Mouse (Mus musculus) kidney, postnatal 0 days (tissue): ENCODE results near the gene 2810006K23Rik. TPM values are rescaled to one million over a fixed set of nuclear protein-coding genes. Genes with fewer than 3 reads are reported as not detected.

ENCODE experiments used
- ATAC-seq: fragments of 200-750 bp; cut with Nextera tagmentation; replicated peaks from 2 replicates; pipeline ENCODE4 v1.8.0; 2017; ENCODE audit warnings: low read depth, moderate number of reproducible peaks, moderate TSS enrichment, moderate library complexity; ENCODE audit not compliant: low FRiP score
- DNase-seq: peaks from one replicate; pipeline ENCODE4 v3.0.0-alpha.2; 2016; ENCODE audit warnings: low spot score
- H3K27ac ChIP-seq: fragments of 300-500 bp; sonication (generic); 2 replicates; pipeline ENCODE4 v1.5.1; 2014; ENCODE audit warnings: mild to moderate bottlenecking
- H3K27me3 ChIP-seq: fragments of 300-500 bp; sonication (generic); 2 replicates; pipeline ENCODE4 v1.6.1; 2014; ENCODE audit warnings: low read length, mixed read lengths; ENCODE audit not compliant: insufficient read depth
- H3K36me3 ChIP-seq: fragments of 300-500 bp; sonication (generic); 2 replicates; pipeline ENCODE4 v1.6.1; 2014; ENCODE audit warnings: low read length, mixed read lengths; ENCODE audit not compliant: insufficient read depth
- H3K4me1 ChIP-seq: fragments of 300-500 bp; sonication (generic); replicated peaks from 2 replicates; pipeline ENCODE4 v1.6.1; 2014; ENCODE audit warnings: antibody characterized with exemption, low read length, mixed read lengths; ENCODE audit not compliant: insufficient read depth
- H3K4me2 ChIP-seq: fragments of 300-500 bp; sonication (generic); 2 replicates; pipeline ENCODE4 v1.6.1; 2014; ENCODE audit warnings: mild to moderate bottlenecking, low read length, moderate library complexity, mixed read lengths
- H3K4me3 ChIP-seq: fragments of 300-500 bp; sonication (generic); replicated peaks from 2 replicates; pipeline ENCODE4 v1.5.1; 2014; ENCODE audit warnings: low read depth, low read length
- H3K9ac ChIP-seq: fragments of 300-500 bp; sonication (generic); 2 replicates; pipeline ENCODE4 v1.6.1; 2014; ENCODE audit warnings: low read depth, low read length
- H3K9me3 ChIP-seq: fragments of 300-500 bp; sonication (generic); replicated peaks from 2 replicates; pipeline ENCODE4 v1.6.1; 2016; ENCODE audit warnings: low read length, inconsistent platforms, mixed read lengths
- CTCF ChIP-seq: IDR thresholded peaks from 2 replicates; pipeline ENCODE4 v1.5.1; 2016; ENCODE audit warnings: antibody characterized with exemption, low read depth, mild to moderate bottlenecking, moderate library complexity
- WGBS: fragments of 180-500 bp; shearing (Covaris S2); extraction: QIAGEN DNeasy Blood & Tissue Kit; methylation state at CpG from one replicate; pipeline ENCODE4 v1.1.7; 2014; 5-methylcytosine and 5-hydroxymethylcytosine counted together
- polyA plus RNA-seq: library from polyadenylated mRNA; unstranded; fragments of >200 nt; fragmentation: Nextera tagmentation; extraction: Ambion mirVana; gene quantifications from 2 replicates; pipeline ENCODE4 v1.2.1, GENCODE M21; 2015

2810006K23Rik gene
- polyA plus RNA-seq: 12.0 and 13.9 TPM in 2 replicates

GRCm38 (mm10) chr5:124327510-124328364, at the start of gene 2810006K23Rik, which contains the start of gene Mphosph9:
2810006K23Rik (plus strand) TSS chr5:124328089.
Mphosph9 (minus strand) TSS chr5:124327972.
- Histone ChIP-seq H3K27ac (peak within 1 kb of the TSS; percentile 91), H3K27me3 (no peaks in the 10 kb centered on the region), H3K4me2 (peak within 1 kb of the TSS; percentile 89), H3K9me3 (no peaks in the 10 kb centered on the region), H3K9ac (peak within 1 kb of the TSS; percentile 68), H3K4me1 (0 out of 2 replicates have a peak, but pooled peaks cover 10% of the 10 kb centered on the region), H3K36me3 (no peaks in the 10 kb centered on the region), H3K4me3 (peak within 1 kb of the TSS; percentile 57)
- under 1% methylated on average over 72 of the region's 72 CpGs for WGBS
- TF ChIP-seq CTCF: no peak; the same call in 1 of the 2 replicates
- ATAC-seq (peak; percentile 98), DNase-seq (peak; percentile 100)

GRCm38 (mm10) chr5:124282854-124283253, 45.0 kb upstream of the 2810006K23Rik start:
- TF ChIP-seq CTCF: no peak
- Histone ChIP-seq H3K9me3 (no peaks in the 10 kb centered on the region), H3K4me1 (no peaks in the 10 kb centered on the region), H3K4me3 (no peak overlapping the region), H3K27me3 (no peaks in the 10 kb centered on the region), H3K9ac (no peak overlapping the region), H3K27ac (no peak overlapping the region), H3K4me2 (no peak overlapping the region), H3K36me3 (peaks cover 15% of the 10 kb centered on the region)
- ATAC-seq (no peak), DNase-seq (no peak)
- 94% methylated on average over 2 of the region's 2 CpGs for WGBS

DNA sequence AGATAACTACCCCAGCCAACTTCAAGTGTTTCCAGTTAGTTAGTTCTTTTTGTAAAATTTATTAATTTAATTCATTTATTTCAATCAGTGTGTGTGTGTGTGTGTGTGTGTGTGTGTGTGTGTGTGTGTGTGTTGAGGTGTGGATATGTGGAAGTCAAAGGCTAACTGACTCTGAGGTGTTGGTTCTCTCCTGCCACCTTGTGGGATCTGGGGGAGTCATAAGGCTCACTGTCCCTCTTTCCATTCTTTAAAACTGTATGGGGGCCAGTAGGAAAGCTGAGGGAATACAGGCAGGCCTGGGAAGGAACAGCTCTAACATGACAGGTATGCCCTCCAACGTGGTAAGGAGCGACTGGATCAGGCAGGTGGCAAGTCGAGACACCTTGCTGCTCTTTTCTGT, 43.6 kb upstream of the 2810006K23Rik start:
- DNase-seq: peak; percentile 23
- H3K4me1 ChIP-seq: no peaks in the 10 kb centered on the region
- H3K27me3 ChIP-seq: no peaks in the 10 kb centered on the region
- H3K9ac ChIP-seq: no peak overlapping the region
- peak; percentile 64 for TF ChIP-seq CTCF
- no peak for ATAC-seq
- no peak overlapping the region for H3K27ac ChIP-seq
- no peak overlapping the region for H3K4me3 ChIP-seq
- H3K9me3 ChIP-seq: no peaks in the 10 kb centered on the region
- WGBS: 64% methylated on average over 3 of the region's 3 CpGs
- H3K4me2 ChIP-seq: no peak overlapping the region
- H3K36me3 ChIP-seq: peaks cover 15% of the 10 kb centered on the region

GRCm38 (mm10) chr5:124287616-124288247, 40.2 kb upstream of the 2810006K23Rik start:
- Histone ChIP-seq H3K9ac (no peak overlapping the region), H3K9me3 (no peaks in the 10 kb centered on the region), H3K4me1 (no peaks in the 10 kb centered on the region), H3K27me3 (no peaks in the 10 kb centered on the region), H3K27ac (no peak overlapping the region), H3K4me2 (no peak overlapping the region), H3K4me3 (no peak overlapping the region), H3K36me3 (peaks cover 33% of the 10 kb centered on the region)
- no peak for ATAC-seq
- DNase-seq: no peak
- WGBS: 95% methylated on average over 6 of the region's 6 CpGs
- 0 out of 2 replicates have a peak, but pooled peaks have one; percentile 9 for TF ChIP-seq CTCF

DNA sequence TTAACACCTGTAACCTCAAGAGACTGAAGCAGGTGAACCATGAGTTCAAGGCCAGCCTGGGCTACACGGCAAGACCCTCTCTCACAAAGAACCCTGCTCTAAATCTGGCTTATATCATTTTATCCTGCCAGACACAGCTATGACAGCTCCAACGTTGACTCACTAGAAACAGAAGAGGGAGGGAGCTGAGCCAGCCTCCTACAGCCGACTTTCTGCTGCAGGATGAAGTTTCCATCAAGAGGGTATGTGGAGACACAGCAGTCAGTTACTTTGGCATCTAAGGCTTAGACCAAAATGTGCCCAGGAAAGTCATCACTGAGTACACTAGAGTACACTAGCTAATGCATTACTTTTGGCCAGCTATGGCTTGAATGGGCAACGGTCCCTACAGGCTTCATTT, 37.7 kb upstream of the 2810006K23Rik start:
- peaks cover 37% of the 10 kb centered on the region for H3K36me3 ChIP-seq
- H3K9me3 ChIP-seq: no peaks in the 10 kb centered on the region
- H3K27me3 ChIP-seq: no peaks in the 10 kb centered on the region
- no peak for DNase-seq
- no peak overlapping the region for H3K4me2 ChIP-seq
- WGBS: 91% methylated on average over 4 of the region's 4 CpGs
- no peak overlapping the region for H3K9ac ChIP-seq
- no peak overlapping the region for H3K4me3 ChIP-seq
- H3K27ac ChIP-seq: no peak overlapping the region
- no peak for TF ChIP-seq CTCF
- H3K4me1 ChIP-seq: no peaks in the 10 kb centered on the region
- ATAC-seq: no peak

DNA sequence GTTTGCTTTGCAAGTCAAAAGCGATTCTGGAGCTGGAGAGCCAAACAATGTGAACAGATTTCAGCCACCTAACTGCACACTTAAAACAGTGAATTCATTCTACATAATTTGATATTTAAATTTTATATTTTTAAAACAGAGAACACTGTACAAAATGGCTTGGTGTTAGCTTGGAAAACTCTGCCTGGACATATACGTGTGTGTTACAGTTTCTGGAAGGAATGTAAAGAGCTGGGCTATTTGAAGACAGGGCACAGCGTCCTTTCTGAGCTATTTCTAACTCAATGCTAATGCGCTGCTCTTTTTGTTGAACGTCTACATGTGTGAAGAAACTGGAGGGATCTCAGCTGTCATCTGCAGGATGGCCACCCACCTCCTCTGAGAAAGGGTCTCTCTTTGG, 33.9 kb upstream of the 2810006K23Rik start:
- 97% methylated on average over 5 of the region's 5 CpGs for WGBS
- peaks cover 45% of the 10 kb centered on the region for H3K36me3 ChIP-seq
- ATAC-seq (no peak), DNase-seq (no peak)
- no peak for TF ChIP-seq CTCF
- H3K4me3 ChIP-seq: no peak overlapping the region
- H3K9ac ChIP-seq: no peak overlapping the region
- no peaks in the 10 kb centered on the region for H3K9me3 ChIP-seq
- H3K27ac ChIP-seq: no peak overlapping the region
- no peak overlapping the region for H3K4me2 ChIP-seq
- no peaks in the 10 kb centered on the region for H3K27me3 ChIP-seq
- H3K4me1 ChIP-seq: no peaks in the 10 kb centered on the region
